Mouse (Mus musculus) lung, embryonic 14.5 days (tissue): ENCODE measurements around the gene Ang. TPM values are rescaled to one million over a fixed set of nuclear protein-coding genes. Genes with fewer than 3 reads are reported as not detected.

Experiments used
- ATAC-seq: fragments of 200-750 bp; cut with Nextera tagmentation; 2 replicates; pipeline ENCODE4 v1.8.0; 2017; ENCODE audit warnings: mild to moderate bottlenecking, moderate TSS enrichment, moderate library complexity; ENCODE audit not compliant: insufficient read depth
- DNase-seq: peaks from one replicate; pipeline ENCODE4 v3.0.0-alpha.2; 2015
- H3K27ac ChIP-seq: fragments of 300-500 bp; sonication (generic); 2 replicates; pipeline ENCODE4 v1.5.1; 2014; ENCODE audit warnings: low read depth, mild to moderate bottlenecking, moderate library complexity
- H3K27me3 ChIP-seq: fragments of 300-500 bp; sonication (generic); 2 replicates; pipeline ENCODE4 v1.6.1; 2014; ENCODE audit warnings: low read length, control low read depth; ENCODE audit not compliant: insufficient read depth
- H3K36me3 ChIP-seq: fragments of 300-500 bp; sonication (generic); 2 replicates; pipeline ENCODE4 v1.6.1; 2014; ENCODE audit warnings: control low read depth; ENCODE audit not compliant: insufficient read depth
- H3K4me1 ChIP-seq: fragments of 300-500 bp; sonication (generic); 2 replicates; pipeline ENCODE4 v1.6.1; 2014; ENCODE audit warnings: antibody characterized with exemption, control low read depth; ENCODE audit not compliant: insufficient read depth
- H3K4me2 ChIP-seq: fragments of 300-500 bp; sonication (generic); 2 replicates; pipeline ENCODE4 v1.6.1; 2014; ENCODE audit warnings: mild to moderate bottlenecking
- H3K4me3 ChIP-seq: fragments of 300-500 bp; sonication (generic); 2 replicates; pipeline ENCODE4 v1.5.1; 2014; ENCODE audit warnings: low read depth, low read length
- H3K9ac ChIP-seq: fragments of 300-500 bp; sonication (generic); 2 replicates; pipeline ENCODE4 v1.6.1; 2014
- H3K9me3 ChIP-seq: fragments of 300-500 bp; sonication (generic); 2 replicates; pipeline ENCODE4 v1.6.1; 2016; ENCODE audit warnings: low read depth, low read length, control low read depth
- CTCF ChIP-seq: IDR thresholded peaks from 2 replicates; pipeline ENCODE4 v1.5.1; 2016; ENCODE audit warnings: antibody characterized with exemption, low read depth
- WGBS: fragments of 180-500 bp; shearing (Covaris S2); extraction: QIAGEN DNeasy Blood & Tissue Kit; methylation state at CpG from one replicate; pipeline ENCODE4 v1.1.7; 2014; 5-methylcytosine and 5-hydroxymethylcytosine counted together
- polyA plus RNA-seq: library from polyadenylated mRNA; unstranded; fragments of >200 nt; fragmentation: Nextera tagmentation; extraction: Ambion mirVana; gene quantifications from 2 replicates; pipeline ENCODE4 v1.2.1, GENCODE M21; 2014

Ang gene
- polyA plus RNA-seq, 1 experiment from 2014 or later: 5.6 TPM

- Histone ChIP-seq H3K4me1 (no peaks in the 10 kb centered on the region), H3K9me3 (no peaks in the 10 kb centered on the region), H3K4me3 (no peak overlapping the region), H3K27me3 (no peaks in the 10 kb centered on the region), H3K27ac (no peak overlapping the region), H3K9ac (no peak overlapping the region), H3K4me2 (no peak overlapping the region), H3K36me3 (no peaks in the 10 kb centered on the region)
- DNase-seq: no peak
- ATAC-seq: no peak
- TF ChIP-seq CTCF: no peak
- 63% methylated on average over 9 of the region's 9 CpGs for WGBS
These were observed 38.0 kb downstream of the Ang start for GRCm38 (mm10) chr14:51128775-51129623.

DNA sequence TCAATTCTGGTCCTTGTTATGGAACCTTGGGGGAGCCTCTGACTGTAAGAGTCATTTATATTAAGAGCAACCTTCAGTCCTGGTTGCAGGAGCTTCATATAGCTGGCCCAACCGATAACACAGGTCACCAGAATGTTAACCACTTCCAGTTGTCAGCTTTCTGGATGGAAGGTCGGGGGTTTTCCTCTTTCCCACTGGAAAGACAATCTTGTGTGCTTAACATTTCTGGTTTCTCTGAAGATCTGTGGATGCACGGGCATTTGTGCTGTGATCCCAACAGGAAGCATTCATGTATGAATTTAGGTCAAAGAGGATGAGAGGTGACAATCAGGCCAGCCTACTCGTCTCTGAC is 38.6 kb downstream of the Ang start:
- ATAC-seq (no peak), DNase-seq (no peak)
- Histone ChIP-seq H3K9me3 (no peaks in the 10 kb centered on the region), H3K4me1 (no peaks in the 10 kb centered on the region), H3K4me3 (no peak overlapping the region), H3K9ac (no peak overlapping the region), H3K27ac (no peak overlapping the region), H3K36me3 (no peaks in the 10 kb centered on the region), H3K27me3 (no peaks in the 10 kb centered on the region), H3K4me2 (no peak overlapping the region)
- 65% methylated on average over 4 of the region's 4 CpGs for WGBS
- TF ChIP-seq CTCF: no peak

GRCm38 (mm10) chr14:51130315-51130940 is 39.5 kb downstream of the Ang start:
- DNase-seq: no peak
- no peak for ATAC-seq
- 63% methylated on average over 9 of the region's 9 CpGs for WGBS

GRCm38 (mm10) chr14:51131086-51131815 is 40.3 kb downstream of the Ang start:
- no peak for TF ChIP-seq CTCF
- no peaks in the 10 kb centered on the region for H3K27me3 ChIP-seq
- H3K27ac ChIP-seq: no peak overlapping the region
- no peak overlapping the region for H3K4me2 ChIP-seq
- no peaks in the 10 kb centered on the region for H3K9me3 ChIP-seq
- no peaks in the 10 kb centered on the region for H3K36me3 ChIP-seq
- WGBS: 66% methylated on average over 7 of the region's 7 CpGs
- no peak overlapping the region for H3K9ac ChIP-seq
- H3K4me3 ChIP-seq: no peak overlapping the region
- ATAC-seq: no peak
- no peak for DNase-seq
- H3K4me1 ChIP-seq: no peaks in the 10 kb centered on the region

More at GRCm38 (mm10) chr14:51130315-51130940, 39.5 kb downstream of the Ang start:
- H3K36me3 ChIP-seq: no peaks in the 10 kb centered on the region
- no peak overlapping the region for H3K9ac ChIP-seq
- H3K9me3 ChIP-seq: no peaks in the 10 kb centered on the region
- H3K27me3 ChIP-seq: no peaks in the 10 kb centered on the region
- no peaks in the 10 kb centered on the region for H3K4me1 ChIP-seq
- H3K27ac ChIP-seq: no peak overlapping the region; the same call in 1 of the 2 replicates
- no peak overlapping the region for H3K4me3 ChIP-seq
- peak overlapping the region; percentile 7; the same call in 1 of the 2 replicates for H3K4me2 ChIP-seq
- no peak for TF ChIP-seq CTCF

GRCm38 (mm10) chr14:51132372-51132771 is 41.4 kb downstream of the Ang start:
- TF ChIP-seq CTCF: no peak
- 93% methylated on average over 4 of the region's 4 CpGs for WGBS
- Histone ChIP-seq H3K27me3 (no peaks in the 10 kb centered on the region), H3K4me3 (no peak overlapping the region), H3K27ac (no peak overlapping the region), H3K36me3 (no peaks in the 10 kb centered on the region), H3K4me1 (no peaks in the 10 kb centered on the region), H3K9ac (no peak overlapping the region), H3K4me2 (no peak overlapping the region), H3K9me3 (no peaks in the 10 kb centered on the region)
- ATAC-seq: no peak
- DNase-seq: no peak

- WGBS: 53% methylated on average over 2 of the region's 2 CpGs
These were observed 49.4 kb downstream of the Ang start for GRCm38 (mm10) chr14:51140342-51140741.

DNA sequence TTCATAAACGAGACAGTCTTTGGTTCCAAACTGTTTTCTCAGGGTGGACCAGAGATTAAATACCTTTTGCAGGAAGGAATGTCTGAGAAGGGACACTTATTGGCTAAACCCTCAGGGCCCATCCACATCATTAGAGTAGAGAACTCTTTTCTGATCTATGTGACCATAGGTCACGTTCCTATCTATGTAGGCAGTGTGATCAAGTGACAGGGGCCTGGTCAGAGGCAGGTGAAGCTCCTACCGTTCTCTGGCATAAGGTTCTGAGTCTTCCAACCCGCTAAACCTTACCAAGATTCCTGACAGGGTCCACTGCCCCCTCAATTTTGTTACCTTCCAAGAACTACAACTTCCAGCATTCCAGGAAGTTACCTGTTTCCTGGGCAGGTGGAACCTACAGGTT is 51.2 kb downstream of the Ang start:
- H3K9me3 ChIP-seq: no peaks in the 10 kb centered on the region
- TF ChIP-seq CTCF: no peak
- no peaks in the 10 kb centered on the region for H3K4me1 ChIP-seq
- WGBS: 80% methylated on average over 4 of the region's 4 CpGs
- H3K27me3 ChIP-seq: no peaks in the 10 kb centered on the region
- ATAC-seq (no peak), DNase-seq (no peak)
- no peak overlapping the region for H3K9ac ChIP-seq
- H3K4me2 ChIP-seq: no peak overlapping the region
- H3K27ac ChIP-seq: no peak overlapping the region
- H3K36me3 ChIP-seq: no peaks in the 10 kb centered on the region
- H3K4me3 ChIP-seq: no peak overlapping the region

More at GRCm38 (mm10) chr14:51140342-51140741, 49.4 kb downstream of the Ang start:
- peak; percentile 44; the same call in 1 of the 2 replicates for ATAC-seq
- Histone ChIP-seq H3K4me1 (no peaks in the 10 kb centered on the region), H3K27ac (no peak overlapping the region), H3K9me3 (no peaks in the 10 kb centered on the region), H3K36me3 (no peaks in the 10 kb centered on the region), H3K27me3 (no peaks in the 10 kb centered on the region), H3K4me2 (no peak overlapping the region), H3K9ac (no peak overlapping the region), H3K4me3 (no peak overlapping the region)
- DNase-seq: peak; percentile 67
- no peak for TF ChIP-seq CTCF
